Mouse (Mus musculus) gastrocnemius, postnatal 10 days (tissue): ENCODE measurements around the gene Tiparp. TPM values are rescaled to one million over a fixed set of nuclear protein-coding genes. Genes with fewer than 3 reads are reported as not detected.
A peak's percentile ranks its signal among the peaks of the same experiment; 100 is the strongest.

Experiments used
- DNase-seq: peaks from one replicate; pipeline ENCODE4 v3.0.0; 2021; ENCODE audit warnings: mixed read lengths
- total RNA-seq, 2 experiments: library from RNA; stranded (reverse); gene quantifications; 2 replicates each; pipeline ENCODE4 v1.2.3; 2021

Gene Tiparp
- total RNA-seq, 2 experiments from 2014 or later = 11.2 to 11.9 TPM

DNA sequence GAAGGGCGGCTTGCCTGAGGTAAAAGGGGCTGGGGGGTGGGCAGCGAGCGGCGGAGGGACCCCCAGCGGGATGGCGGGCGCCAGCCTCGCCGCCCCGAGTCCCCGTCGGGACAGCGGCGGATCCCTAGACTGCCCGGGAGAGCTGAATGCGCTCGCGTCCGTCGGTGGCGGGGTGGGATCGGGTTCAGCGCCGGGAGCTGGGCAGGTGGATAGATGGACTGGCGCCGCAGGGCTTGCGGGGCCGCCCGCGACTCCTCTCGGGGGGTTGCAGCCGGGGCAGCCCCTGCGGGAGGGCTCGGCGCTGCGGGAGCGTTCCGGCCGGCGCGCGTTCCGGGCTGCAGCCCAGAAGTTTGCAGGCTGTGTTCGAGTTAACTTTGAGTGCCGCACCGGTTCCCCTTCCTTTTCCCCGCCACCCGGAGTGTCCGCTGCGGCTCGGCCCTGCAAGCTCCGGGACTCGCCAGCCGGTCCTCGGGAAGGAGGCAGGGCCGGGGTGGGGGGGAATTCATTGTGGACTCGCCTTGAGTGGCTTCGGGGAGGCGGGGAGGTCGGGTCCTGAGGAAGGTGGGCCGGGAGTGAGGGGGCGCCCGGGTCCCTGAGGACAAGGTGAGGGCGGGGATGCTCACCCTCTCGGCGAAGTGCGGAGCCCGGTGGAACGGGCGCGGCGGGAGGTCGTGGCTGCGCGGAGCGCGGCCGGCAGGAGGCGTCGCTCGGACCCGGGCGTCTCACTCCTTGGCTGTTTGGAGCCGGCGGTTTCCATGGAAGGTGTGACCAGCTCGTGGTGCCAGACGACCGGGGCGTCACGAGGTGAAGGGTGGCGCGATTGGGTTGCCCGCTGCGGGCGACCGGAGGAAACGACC is 632 bp downstream of the Tiparp start:
- DNase-seq = peak; percentile 71

- no peak for DNase-seq
Measured at GRCm38 (mm10) chr3:65529471-65530215, 1.4 kb downstream of the Tiparp start.

DNA sequence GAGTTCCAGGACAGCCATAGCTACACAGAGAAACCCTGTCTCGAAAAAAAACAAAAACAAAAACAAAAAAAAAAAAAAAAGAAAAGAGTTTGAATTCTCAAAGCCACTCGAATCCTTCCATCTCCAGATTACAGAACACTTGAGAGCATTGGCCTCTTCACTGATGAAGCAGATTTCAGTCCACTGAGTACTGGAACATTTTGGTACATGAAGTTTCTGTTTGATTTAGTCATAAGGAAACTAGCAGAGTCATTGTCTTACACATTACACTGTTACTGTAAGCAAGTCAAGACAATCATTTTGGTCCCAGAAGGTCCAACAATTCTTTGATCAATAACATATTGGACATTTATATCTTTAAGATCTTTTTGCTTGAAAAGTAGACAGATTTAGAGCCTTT is 4.8 kb downstream of the Tiparp start:
- DNase-seq = no peak

DNA sequence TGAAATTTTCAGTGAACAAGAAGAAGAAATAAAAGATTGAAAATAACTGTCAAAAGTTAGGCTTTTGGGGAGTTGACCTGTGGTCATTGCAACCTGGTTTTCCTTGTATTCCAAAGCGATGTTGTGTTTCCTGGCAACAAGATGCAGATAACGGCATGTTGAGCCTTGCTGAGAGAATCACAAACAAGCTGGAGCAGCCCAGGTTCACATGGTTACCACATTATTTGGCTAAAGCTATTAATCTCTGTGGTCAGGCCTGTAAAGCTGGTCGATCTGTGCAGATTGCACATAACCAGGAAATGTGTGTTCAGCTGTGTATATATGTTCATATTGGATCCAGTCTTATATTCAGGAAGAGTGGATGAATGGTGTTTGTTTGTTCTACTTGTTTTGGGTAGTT is 5.4 kb downstream of the Tiparp start:
- DNase-seq = no peak

DNA sequence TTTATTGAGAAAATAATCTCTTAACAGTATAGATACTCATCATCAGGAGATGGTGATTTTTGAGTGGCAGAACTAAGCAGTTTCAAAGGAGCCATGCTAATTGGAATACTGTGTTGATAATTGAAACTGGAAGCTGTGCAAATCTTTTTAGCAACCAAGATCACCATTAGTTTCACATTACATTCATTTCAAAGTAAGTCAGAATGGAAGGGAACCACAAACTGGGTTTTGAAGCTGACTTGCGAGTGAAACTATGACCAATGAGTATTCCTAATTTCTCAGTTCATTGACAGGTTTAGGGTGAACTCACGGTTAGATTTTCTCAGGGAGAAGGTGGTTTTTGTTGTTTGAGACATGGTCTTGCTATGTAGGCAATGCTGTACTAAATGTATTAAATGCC is 6.3 kb downstream of the Tiparp start:
- no peak for DNase-seq

GRCm38 (mm10) chr3:65535087-65535761 is 7.0 kb downstream of the Tiparp start:
- no peak for DNase-seq

DNA sequence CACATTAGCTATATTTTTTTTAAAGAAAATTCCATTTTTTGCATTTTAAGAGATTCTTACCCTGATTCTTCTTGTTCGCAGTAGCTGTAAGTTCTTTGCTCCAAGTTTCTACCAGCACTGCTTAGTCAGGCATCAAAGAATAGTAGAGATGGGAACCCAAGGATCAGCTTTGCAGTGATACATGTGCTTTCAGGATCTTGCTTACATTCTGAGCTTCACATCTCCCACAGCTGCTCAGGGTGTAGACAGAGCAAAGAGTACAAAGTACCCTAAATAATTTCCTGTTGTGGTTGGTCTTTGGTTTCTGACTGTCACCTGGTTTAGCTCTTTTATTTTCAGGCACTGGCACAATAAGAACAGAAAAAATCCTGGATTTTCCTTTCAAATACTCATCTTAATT is 9.1 kb downstream of the Tiparp start:
- no peak for DNase-seq

GRCm38 (mm10) chr3:65540906-65541551 is 12.8 kb downstream of the Tiparp start:
- DNase-seq = no peak

DNA sequence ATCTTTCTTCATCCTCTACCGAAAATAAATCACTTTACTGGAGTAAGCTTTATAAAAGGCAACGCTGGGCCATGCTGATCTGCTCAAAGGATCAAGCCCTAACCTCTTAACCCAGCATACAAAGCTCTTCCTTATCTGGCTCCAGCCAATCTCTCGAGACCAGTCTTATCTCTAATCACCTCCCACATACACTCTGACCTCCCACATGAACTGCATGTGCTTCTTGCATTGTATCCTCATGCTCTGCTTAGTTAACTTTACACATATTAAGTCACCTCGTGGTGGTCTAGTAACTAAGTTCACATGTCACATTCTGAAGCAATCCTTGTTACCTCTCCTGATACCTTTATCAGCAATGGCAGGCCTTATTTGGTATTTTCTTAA is 13.3 kb downstream of the Tiparp start:
- no peak for DNase-seq

DNA sequence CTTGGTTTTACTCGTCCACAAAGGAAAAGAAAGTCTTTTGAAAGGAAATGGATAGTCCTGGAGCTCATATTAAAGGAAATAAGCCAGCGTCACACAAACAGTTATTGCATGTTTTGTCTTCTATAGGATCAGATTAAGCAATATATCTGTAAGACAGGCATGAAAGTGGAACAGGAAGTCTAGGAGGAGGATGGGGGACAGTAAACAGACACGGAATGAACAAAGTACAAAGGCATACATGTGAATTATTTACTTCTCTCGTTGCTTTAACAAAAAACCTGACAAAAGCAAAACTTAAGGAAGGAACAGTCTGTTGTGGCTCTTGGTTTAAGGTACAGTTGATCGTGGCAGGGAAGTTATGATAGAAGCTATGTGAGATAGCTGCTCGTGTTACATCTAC is 21.6 kb downstream of the Tiparp start:
- DNase-seq = no peak

- no peak for DNase-seq
Measured at GRCm38 (mm10) chr3:65551065-65551464, 22.9 kb downstream of the Tiparp start.

- no peak for DNase-seq
Measured at GRCm38 (mm10) chr3:65554633-65555032, 26.4 kb downstream of the Tiparp start.

DNA sequence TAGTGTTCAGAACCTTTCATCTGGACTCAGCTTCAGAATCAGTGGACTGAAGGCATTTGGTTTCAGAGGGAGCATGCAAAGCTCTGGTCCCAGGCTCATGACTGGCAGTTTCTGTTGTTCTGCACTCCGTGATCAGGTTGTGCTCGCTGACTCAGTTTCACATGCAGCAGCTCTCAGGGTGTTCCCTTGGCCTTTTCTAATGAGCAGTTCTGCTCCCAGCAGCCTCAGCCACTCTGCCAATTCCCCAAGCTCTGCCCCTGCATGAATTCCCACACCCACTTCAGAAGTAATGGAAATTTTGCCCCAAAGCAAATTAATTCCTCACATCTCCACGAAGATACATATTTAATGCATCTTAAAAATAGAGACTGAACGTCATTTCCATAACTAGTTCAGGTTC is 30.5 kb downstream of the Tiparp start:
- no peak for DNase-seq

DNA sequence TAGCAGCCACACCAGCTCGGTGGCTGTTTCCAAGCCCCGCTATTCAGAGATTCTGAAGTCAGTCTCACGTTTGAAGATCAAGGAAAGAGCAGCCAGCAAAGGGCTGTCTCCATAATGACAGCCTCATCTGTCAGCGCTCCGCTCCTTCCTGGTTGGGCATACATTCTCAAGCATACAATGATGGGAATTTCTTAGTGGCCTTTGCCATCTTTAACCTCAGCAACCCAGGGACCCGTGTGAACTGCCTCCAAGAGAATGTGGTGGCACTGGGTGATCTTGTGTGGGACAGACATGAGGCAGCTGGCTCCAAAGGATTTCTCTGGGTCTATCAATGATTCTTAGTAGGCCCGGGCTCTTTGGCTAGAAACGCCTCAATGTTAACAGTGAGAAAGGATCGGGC is 34.0 kb downstream of the Tiparp start:
- DNase-seq = no peak

GRCm38 (mm10) chr3:65562694-65563093 is 34.5 kb downstream of the Tiparp start:
- no peak for DNase-seq

DNA sequence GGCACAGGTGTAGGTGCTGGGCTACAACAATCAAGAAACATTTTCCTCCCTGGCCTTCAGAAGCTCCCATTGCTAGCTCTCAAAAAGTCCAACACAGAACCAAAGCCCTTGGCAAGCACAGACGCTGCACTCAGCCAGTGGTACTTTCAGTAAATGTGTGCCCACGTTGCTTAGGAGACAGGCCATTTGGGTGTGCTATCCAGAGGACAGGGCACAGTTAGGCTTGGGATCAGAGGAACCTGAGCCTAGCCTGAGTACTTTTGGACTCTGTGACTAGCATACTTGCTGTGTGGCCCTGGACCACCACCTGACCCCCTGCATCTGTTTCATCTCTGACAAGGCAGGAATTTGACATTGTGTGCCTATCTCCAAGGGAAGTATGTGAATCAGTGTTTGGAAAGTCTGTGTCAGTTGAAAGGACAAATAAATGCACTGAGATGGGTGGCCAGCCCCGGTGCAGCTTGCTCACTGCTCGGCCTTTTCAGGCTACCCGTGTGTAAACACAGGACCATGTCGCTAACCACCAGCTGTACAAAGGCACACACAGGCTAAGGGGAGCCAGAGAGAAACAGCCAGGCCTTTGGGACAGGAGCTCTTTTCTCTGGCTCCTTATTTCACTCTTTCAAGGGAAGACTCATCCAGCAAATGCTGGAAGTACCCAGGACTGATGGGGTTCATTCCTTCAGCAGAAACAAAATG is 35.9 kb downstream of the Tiparp start:
- DNase-seq = no peak

GRCm38 (mm10) chr3:65565632-65566300 is 37.6 kb downstream of the Tiparp start:
- DNase-seq = no peak

DNA sequence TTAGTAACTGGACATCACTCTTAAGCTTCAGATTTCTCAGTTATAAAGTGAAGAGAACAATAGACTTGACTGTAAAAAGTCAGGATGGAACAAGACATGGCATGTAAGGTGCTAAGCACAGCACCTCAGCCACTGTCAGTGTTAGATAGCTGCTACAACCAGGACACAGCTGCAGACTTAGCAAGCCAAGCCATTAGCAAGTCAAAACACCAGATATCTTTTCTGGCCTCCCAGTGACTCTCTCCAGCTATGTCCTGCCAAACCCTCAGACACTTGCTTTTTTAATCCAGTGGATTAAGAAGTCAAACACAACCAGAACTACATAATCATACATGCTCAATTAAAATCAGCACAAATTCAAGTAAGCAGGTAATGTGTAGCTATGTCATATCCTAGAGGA is 41.7 kb downstream of the Tiparp start:
- no peak for DNase-seq

DNA sequence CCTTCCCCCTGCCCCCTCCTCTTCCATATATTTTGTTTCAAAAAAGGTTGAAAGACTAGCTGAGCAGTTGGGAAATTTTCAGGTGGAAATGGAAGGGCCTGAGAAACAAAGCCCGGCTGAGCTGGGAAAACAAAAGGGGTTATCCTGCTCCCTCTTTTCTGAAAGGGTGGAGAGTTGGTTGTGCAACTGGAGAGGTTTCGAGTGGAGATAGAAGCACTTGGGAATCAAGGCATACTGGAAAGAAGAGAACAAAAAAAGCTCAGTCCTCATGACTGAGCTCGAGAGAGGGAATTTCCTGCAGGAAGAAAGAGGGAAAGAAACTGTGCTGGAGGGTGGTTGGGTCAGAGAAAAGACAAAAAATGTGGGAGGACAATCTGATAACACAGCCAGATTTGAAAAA is 45.3 kb downstream of the Tiparp start:
- DNase-seq = no peak

DNA sequence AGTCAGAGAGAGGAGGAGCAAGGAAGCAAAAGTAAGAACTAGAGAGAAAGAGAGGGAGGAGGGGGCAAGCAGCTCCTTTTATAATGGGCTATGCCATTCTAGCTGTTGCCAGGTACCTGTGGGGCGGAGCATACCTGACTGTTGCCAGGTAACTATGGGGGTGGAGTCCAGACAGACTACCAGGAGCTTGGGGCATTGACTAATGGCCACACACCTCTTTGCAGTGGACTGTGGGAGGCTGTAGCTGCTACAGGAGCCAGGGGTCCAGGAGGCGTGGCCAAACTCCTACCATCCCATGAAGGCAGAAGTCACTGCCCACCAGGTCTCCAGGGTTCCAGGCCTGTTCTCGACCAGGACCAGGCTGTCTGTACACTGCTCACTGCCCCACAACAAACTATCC is 49.4 kb downstream of the Tiparp start:
- DNase-seq = no peak

GRCm38 (mm10) chr3:65579260-65579921 is 51.2 kb downstream of the Tiparp start:
- no peak for DNase-seq
